Mouse (Mus musculus) 416B (cell line): ENCODE results near the gene Cryba2.

Source experiments
- DNase-seq: peaks from one replicate; pipeline ENCODE4 v3.0.0; 2011; ENCODE audit warnings: low read depth

Gene Cryba2

DNA sequence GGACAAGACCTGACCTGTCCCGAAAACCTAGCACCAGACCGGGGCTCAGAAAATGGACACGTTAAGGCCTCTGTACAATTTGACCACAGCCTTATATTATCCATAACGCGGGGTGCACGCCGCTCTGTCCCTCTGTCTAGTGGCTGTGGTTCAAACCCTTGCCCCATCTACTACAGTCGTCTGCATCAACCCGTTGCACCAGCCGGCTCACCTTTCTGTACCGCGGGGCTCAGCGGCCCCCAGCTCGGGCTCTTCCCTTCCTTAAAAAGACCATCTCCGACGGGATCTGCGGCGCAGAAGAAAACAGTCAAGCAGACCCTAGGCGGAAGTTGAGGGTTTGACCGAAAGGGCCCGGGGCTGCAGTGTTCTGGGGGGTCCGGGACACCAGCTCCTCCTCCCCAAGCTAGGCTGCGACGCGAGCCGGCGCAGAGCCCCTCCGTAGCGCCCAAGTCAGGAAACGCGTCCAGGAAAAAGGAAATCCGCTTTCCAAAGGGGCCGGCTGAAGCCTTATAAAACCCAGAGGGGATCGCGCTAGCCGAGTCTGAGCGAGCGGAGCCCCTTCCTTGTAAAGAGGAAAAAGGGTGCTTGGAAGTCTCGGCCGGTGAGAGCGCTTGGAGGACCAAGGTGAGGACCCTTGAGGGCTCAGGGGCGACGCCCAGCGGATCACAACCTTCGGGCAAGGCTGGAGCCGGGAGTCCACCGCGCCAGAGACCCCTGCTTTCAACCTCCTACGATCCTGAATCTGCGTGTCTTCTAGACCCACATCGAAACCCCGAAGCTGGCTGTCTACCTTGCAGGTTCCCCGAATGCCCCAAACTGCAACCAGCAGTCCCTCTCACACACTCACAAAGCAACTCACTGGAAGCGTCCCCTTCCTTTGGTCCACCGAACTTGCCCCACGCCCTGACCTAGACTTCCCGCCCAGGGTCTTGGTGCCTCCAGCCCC, 8.5 kb downstream of the Cryba2 start:
- no peak for DNase-seq

DNA sequence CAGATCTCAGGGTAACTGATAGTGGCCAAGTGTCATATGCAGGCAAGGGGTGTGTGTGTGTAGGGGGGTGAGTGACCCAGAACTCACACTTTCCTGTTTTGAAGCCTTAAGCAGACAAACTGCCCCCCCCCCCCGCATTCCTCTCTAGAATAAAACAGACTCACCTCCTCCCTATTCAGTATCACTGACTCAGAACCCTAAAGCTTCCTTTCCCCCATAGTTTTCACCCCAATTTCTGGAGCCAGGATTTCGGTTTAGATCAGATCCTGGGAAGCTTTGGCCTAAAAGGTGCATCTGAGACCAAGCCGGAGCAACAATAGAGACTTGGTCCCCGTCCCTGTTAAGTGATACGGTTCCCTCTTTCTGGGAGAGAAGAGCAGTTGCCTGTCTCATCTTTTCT, 9.5 kb downstream of the Cryba2 start:
- no peak for DNase-seq

DNA sequence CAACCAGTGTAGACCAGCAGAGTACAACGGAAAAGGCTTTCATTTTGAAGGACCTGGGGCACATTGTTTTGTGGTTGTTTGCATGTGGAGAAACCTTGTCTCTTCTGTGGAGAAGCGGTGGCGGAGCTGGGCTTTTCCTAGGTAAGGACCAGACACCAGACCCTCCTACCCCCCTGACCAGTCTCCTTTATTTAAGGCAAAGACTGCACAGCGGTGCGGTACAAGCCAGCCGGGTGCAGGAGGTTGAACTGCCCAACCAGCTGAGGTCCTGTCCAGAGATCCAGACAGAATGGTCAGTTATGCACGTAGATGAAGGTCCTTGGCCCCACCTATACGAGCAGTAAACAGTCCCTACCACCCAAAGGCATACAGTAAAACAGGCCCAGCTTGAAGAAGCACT, 10.1 kb downstream of the Cryba2 start:
- DNase-seq = no peak

DNA sequence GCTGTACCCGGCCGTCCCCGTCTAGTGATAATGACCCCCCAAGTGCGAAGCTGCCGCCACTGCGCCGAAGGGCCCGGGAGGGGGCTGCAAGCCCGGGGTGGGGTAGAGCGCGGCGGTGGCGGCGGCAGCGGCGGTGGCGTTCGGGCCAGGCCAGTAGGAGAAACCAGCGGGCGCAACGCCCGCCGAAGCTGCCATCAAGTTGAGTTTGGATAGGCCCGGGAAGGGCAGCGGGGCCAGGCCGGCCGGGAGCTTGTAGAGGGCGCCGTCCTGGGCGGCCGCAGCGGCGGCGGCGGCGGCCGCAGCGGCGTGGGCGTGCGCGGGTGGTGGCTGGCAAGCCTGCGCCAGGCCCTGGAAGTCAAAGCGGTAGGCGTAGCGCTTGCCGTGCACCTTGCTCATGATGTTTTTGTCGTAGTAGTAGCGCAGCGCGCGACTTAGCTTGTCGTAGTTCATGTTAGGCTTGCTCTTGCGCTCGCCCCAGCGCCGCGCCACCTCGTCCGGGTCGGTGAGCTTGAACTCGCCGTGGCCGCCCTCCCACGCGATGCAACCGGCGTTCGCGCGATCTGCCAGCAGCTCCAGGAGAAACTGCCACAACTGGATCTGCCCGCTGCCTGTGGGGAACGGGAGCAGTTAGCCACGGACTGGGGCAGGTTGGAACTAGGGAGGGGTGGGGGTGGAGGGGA, 10.7 kb downstream of the Cryba2 start:
- no peak for DNase-seq

DNA sequence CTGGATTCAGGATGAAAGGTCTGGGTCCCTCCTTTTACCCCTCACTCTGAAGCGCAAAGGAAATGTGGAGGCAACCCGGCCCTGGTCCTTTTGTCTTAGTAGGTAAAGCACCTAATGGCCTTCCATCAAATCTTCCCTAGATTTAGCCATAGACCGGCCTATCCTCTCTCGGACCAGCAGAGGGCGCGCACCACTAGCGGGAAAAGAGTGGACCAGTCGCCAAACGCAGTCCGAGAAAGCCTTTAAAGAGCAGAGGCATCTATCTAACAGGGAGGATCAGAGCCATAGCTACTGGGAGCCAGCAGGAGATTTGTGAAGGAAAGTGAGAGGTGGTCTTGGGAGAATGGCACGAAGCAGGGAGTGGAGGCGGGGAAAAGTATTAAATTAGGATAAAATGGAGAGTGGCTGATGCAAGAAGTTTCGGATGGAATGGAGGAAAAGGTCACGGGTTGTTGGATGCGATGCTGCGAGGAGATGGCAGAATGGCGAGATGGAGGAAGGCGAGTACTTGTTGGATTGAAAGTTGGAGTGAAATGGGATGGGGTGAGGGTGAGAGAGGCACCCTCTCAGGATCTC, 12.1 kb downstream of the Cryba2 start:
- peak; percentile 52 for DNase-seq

DNA sequence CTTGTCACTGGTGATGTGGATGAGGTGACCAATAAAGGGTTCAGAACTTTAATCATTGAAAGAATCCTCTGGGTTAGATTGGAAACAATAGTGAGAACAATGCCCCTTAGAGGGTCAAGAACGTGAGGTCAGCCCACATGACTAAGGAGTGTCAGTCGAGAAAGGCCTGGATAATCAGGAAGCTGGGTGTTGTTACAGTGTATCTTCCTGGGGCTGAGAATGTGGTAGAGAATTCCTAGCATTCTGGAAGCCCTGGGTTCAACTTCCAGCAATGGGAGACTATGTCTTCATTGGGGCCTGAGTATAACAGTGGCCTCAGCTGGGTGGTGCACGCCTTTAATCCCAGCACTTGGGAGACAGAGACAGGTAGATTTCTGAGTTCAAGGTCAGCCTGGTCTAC, 15.7 kb downstream of the Cryba2 start:
- no peak for DNase-seq

DNA sequence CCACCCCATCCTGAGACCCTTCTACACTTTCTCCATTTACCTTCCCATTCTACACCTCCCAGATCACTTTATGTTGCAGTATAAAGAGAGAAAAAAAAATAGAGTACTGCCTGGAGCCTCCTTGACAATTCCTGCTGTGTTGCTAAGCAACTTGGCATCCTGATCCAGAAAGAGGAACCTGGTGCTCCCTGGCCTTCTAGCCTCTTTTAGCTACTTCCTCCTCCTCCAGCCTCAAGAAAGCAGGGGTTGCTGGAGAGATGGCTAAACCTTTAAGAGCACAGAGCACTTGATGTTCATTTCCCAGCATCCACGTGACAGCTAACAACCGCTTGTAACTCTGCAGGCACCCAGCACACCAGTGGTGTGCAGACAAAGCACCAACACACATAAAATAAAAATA, 20.7 kb downstream of the Cryba2 start:
- DNase-seq = no peak

DNA sequence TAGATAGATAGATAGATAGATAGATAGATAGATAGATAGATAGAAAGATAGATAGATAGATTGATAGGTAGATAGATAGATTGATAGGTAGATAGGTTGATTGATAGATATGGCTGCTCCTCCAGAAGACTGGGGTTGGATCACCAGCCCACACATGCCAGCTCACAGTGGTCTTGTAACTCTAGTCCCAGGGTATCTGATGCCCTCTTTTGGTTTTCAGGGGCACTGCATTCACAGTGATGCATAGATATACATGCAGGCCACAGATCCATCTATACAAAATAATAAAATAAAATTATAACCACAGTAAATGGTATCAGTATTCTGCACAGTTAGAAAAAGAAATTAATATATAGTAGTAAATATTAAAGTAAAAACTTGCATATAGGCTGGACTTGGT, 31.2 kb downstream of the Cryba2 start:
- peak; percentile 16 for DNase-seq

DNA sequence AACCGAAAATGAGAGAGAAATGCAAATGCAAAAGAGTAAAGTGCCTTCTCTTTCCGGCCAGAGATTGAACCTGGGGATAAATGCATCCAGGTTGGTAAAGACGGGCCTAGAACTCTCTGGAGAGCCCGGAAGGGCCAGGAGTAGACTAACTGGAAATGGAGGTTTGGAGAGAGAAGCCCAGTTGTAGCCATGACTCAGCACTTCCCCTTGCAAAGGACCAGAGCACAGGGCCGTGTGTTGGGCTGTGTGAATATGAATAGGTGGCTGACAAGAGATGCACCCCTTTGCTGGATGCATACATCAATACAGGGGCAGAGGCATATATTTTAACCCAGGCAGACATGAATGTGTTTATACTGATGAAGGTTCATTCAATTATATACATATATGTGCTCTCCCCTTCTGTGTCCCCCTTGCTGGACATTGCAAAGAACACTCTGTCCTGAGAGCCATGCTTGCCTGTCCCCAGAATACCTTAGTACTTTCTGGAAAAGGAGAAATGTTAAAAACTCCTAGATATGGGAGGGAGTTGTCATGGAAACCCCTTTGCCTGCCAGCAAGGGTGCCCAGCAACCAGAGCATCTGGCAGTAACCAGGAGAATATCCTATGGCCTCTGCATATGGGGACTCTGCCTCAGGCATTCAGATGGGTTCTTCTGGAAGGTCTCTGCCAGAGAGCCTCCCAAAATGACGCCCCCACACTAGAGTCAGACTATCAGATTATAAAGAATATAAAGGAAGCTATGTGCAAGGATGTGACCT, 33.5 kb downstream of the Cryba2 start:
- peak; percentile 17 for DNase-seq

DNA sequence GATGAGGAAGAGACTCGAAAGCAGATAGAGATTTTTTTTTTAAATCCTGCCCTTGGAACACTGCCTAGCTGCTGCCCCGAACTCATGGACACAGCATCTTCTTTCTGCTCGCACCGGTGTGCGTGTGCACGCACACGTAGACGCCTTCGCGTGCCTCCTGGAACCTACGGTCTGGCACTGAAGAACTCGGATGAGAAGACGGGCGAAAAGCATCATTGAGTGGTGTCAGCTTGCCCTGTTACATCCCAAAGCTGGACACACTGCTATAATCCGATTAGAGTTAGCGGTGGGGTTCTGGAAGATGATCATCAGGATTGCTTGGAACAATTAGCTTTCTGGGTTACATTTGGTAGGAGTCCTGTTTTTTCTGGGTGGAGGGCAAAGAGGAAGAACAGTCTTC, 34.1 kb downstream of the Cryba2 start:
- DNase-seq = no peak

DNA sequence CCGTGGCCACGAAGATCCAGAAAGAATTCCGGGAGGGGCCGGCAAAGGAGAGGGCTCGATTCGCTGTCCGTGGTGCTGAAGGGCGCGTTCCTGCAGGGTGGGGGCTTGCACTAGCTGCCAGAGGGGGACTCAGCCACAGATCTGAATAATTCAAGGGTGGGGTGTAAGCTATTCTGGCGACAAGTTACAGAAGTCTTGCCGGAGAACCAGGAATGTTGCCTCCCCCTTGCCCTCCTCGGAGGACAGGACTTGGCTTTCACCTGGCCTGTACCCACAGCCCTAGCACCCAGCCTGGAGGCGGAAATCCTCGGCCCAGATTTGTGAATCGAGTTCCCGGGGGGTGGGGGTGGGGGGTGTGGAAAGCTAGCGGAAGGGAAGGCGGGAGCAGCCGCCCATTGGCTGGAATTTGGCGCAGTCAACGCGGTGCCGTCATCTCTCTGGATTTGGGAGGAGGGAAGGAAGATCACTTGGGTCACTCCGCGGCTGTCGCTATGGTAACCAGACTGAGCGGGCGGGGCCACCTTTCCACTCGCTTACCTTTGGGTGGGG, 34.7 kb downstream of the Cryba2 start:
- no peak for DNase-seq

DNA sequence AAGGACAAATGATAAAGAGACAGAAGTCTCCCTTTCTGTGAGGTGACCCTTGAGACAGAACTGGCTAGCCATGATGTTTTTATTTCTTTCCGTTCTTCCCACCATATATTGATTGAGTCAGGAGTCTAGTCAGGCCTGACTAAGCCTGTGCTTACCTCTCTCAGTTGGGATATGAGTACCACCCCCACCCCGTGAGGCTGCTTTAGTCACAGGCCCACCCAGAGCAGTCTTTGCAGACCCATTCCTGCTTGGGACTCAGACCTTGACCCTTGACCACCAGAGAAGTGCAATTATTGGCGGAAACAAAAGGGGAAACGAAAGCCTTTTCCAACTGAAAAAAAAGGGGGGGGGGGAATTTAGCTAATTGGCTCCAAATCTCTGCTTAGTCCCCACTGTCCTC, 35.3 kb downstream of the Cryba2 start:
- no peak for DNase-seq

DNA sequence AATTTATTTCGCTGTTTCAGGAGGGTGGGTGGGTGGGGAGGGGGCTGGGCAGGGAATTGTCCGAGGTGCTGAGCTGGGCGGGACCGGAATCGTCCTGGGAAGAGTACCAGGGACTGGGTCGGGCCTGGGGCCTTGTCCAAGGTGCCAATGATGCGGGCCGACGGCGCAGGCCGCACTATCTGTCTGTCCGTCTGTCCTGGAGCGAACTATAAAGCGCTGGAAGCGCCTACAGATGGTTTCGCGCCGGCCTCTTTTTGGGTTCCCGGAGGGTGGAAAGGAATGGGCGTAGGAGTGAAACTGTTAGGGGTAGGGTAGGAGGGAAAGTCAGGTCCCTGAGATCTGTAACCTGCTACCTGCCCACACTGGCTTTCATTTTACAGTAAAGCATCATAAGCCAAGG, 35.7 kb downstream of the Cryba2 start:
- no peak for DNase-seq

DNA sequence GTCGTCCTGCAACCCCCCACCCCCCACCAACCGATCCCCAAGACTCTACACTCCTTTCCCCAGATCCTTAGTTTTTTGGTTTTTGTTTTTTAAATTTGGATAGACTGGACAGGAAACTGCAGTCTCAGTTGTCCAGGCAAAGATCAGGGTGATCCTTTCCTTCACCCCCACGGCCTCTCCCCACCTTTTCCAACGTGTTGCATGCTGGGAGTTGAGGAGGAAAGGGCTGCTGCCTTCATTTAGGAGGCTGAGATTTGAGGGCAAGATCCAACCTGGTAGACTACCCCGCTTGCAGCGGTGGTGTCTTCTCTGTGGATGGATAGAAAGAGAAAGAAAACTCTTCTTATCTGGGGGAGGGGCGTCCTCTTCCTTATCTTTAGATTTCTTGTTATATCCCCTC, 36.2 kb downstream of the Cryba2 start:
- DNase-seq = no peak

DNA sequence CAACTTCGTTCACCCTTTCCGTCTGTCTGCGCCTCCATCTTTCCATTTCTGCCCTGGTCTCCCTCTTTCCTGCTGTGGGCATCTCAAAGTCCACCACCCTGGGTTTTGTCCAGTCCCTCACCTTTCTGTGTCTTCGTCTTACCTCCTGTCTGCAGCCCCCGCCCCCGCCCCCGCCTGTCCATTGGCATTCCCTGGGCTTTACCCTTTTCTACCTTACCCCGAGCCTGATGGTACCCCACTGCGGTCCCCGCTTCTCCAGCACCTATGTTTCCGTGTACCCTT, 36.6 kb downstream of the Cryba2 start:
- DNase-seq = no peak

DNA sequence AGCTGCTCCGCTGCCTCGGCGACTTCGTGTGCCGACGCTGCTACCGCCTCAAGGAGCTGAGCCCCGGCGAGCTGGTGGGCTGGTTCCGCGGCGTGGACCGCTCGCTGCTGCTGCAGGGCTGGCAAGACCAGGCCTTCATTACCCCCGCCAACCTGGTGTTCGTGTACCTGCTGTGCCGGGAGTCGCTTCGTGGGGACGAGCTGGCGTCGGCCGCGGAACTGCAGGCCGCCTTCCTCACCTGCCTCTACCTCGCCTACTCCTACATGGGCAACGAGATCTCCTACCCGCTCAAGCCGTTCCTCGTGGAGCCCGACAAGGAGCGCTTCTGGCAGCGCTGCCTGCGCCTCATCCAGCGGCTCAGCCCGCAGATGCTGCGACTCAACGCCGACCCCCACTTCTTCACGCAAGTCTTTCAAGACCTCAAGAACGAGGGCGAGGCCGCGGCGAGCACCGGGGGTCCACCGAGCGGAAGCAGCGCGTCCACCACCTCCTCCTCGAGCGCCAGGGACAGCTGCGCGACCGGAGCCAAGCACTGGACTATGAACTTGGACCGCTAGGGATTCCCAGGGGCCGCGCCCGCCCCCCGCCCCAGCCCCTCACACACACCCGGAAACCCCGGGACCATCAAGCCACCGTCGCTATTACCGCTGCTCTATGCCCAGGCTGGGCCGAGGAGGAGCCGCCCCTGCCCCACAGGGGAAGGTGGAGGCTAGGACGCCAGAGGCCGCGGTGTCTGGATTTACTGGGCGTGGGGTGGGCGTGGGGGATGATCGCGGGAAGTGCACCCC, 37.1 kb downstream of the Cryba2 start:
- DNase-seq = no peak

DNA sequence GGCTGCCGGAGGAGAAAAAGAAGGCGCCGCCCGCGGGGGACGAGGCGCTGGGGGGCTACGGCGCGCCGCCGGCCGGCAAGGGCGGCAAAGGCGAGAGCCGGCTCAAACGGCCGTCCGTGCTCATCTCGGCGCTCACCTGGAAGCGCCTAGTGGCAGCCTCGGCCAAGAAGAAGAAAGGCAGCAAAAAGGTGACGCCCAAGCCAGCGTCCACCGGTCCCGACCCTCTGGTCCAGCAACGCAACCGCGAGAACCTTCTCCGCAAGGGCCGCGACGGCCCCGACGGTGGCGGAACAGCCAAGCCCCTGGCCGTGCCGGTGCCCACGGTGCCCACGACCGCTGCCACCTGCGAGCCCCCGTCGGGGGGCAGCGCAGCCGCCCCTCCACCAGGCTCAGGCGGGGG, 37.8 kb downstream of the Cryba2 start:
- DNase-seq = no peak

DNA sequence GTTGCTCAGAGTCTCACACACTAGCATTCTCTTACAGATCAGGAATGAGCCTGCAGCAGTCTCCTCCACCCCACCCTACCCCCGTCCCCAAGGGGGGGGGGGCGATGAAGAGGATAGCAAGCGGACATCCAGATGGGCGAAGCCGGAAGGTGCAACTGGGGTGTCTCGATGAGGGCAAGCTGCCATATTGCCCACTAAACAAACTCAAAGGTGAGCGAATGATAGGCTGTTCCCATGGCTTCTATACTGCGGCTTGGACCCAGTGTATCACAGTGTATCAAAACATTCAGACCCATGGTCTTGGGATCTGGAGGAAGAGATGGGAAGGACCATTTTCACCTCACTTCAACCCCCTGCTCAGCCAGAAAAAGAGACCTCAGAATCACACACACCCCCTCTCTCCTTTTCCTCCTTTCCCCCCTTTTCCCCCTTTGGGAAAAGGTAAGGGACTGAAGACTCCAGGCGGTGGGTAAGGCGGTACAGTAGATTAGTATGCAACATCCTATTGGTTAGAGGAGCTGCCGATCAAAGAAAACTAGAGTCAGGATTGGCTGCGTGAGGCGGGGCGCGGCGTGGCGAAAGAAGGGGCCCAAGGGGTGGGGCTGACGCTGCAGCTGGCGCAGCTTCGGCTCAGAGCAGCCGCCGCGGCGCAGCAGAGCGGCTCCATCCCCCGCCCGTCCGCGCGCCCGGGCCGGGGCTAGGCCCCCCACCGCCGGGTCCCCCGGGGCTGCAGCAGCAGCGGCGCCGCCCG, 38.5 kb downstream of the Cryba2 start, which contains the start of gene Cdk5r2:
TSS of gene Cdk5r2 (plus strand) at position 629 of the 751 bp plus-strand sequence.
- DNase-seq = no peak

DNA sequence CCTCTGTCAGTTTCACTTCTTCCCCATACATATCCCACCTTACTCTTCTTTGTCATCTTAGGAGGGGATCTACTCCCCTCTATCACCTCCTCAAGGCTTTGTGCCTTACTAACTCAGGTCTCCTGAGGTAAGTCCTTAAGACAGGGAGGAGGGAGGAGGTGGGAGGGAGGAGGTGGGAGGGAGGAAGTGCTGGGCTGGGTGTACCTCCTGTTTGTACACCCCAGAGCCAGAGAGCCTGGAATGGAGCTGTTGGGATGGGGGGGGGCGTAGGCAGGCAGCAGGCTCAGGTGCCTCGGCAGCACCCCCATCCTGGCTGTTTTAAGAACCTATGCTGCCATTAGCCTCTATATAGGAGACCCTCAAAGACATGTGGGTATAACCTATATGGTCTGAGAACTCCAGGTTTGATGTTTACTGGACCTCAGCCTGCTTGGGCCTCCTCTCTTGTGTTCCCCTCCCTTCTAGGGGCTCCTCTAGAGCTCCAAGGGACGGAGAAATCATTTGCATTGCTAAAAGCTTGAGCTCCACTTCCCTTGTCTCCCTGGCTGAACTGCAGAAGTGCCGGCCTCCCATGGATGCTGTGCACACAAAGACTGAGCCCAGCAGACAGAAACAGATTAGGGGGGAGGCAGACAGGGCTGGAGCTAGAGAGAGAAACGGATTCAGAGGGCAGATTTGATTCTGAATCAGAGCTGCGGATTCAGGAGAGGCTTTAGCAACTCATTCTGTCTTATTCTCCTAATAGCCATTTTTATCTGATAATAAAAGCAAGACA, 41.8 kb downstream of the Cryba2 start:
- no peak for DNase-seq

DNA sequence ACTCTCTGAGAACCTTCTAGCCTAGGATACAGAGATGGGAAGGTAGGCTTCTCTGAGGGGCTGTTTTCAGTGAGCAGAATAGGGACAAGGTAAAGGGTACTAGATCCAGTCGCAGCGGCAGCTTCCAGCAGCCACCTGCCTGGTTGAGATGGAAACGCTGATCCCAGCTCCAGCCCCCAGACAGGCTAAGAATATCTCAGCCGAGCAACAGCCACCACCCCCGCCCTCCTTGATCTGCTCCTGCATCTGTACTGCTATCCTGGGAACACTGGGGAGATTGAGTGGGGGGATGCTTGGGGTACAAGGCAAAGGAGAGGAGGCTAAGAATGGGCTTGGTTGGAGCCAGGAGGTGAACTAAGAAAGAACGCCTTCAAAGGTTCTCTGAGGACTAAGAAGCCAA, 42.7 kb downstream of the Cryba2 start:
- no peak for DNase-seq
